Mouse (Mus musculus) ES-Bruce4 (cell line): ENCODE measurements around the gene Timd2.

Source experiments
- CTCF ChIP-seq: IDR thresholded peaks from one replicate; pipeline ENCODE4 v1.8.1; 2011; ENCODE audit warnings: low read depth, low read length
- POLR2A ChIP-seq: IDR thresholded peaks from one replicate; pipeline ENCODE4 v1.8.1; 2011; ENCODE audit warnings: low read length; ENCODE audit not compliant: insufficient read depth

DNA sequence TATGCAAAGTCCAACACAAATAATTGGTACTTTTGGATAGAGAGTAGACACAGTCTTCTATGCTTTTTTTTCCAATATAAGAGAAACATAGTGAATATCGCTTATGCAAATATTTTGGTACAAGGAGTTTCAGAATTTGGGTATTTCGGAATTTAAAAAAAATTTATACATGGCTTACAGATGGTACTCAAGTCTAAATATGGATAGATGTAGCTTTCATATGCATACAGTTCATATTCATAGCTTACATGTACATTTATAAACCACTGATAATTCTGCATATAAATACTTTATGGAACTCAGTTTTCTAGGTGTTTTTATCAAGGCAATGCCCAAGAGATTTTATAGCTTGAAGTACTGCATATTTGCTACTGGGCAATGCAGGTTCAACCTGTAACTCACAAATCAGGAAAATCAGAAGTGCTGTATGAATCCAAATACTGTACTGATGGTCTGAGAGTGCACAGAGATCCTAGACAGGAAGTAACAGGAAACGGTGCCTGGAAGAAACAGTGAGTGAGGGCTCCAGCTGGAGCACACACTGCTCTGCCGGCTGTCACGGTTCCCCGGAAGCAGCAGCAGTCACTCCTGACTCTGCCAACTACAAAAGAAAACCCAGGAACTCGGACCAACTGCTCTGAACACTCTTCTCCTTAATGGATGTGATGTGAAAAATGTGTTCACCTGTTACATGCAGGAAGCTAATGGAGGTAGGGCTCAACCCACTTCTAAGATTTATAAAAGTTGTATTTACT is 86.3 kb downstream of the Timd2 start:
- TF ChIP-seq CTCF = no peak
- no peak for TF ChIP-seq POLR2A
